In the genomic region with DNA sequence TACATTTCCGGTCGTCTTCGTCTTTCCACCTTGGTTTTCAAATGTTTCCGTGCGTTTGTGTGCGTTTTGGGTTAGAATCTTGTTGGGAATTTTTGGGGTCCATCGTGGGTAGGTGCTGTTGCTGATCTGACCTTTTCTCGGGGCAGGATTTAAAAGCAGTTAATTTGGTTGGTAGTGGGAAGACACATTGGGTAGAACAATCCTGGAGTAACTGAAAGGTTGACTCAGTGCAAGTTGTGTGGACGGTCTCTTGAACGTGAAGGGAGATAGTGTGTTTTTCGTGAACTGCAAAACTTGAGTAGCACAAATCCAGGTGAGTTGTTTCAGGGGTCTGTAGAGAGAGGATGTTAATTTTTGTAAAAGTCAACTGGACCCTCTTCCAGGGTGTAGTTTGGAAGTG, we compare ENCODE assay signal across 9 mouse cellular contexts. TPM values are rescaled to one million over a fixed set of nuclear protein-coding genes. Genes with fewer than 3 reads are reported as not detected.
A peak's percentile ranks its signal among the peaks of the same experiment; 100 is the strongest.
DNase-seq lines count a peak whose midpoint lies in the region; ATAC-seq and TF ChIP-seq lines count a peak whose summit lies in the region.
"Had no signal": no experiment of that assay in that cellular context is flagged by ENCODE, and none has a peak within 500 bp of the region (broad histone marks: within the 10 kb centered on the region; RNA-seq: fewer than 3 reads in every experiment).

No protein-coding gene starts in this region.

- no peak overlapping the region for H3K27ac ChIP-seq in heart, postnatal 0 days (ENCODE audit: low read depth)
- no peak overlapping the region for H3K27ac ChIP-seq in hindbrain, embryonic 11.5 days (ENCODE audit: low read depth, low read length)
- no peak overlapping the region for H3K27ac ChIP-seq in midbrain, embryonic 11.5 days (ENCODE audit: low read depth, low read length)

- ATAC-seq in heart, postnatal 0 days (ENCODE audit: insufficient read depth, low read depth) = no peak
- no peak for ATAC-seq in G1E (ENCODE audit: extremely low read depth, insufficient number of reproducible peaks, low FRiP score, poor library complexity, severe bottlenecking)
- ATAC-seq in hindbrain, embryonic 11.5 days (ENCODE audit: low FRiP score) = no peak
- ATAC-seq in midbrain, embryonic 11.5 days (ENCODE audit: low FRiP score) = no peak

- TF ChIP-seq EP300 in heart, postnatal 0 days (IDR thresholded peaks at IDR 0.05; ENCODE audit: low read depth) = no peak

- no peaks in the 10 kb centered on the region for H3K9me3 ChIP-seq in heart, postnatal 0 days (replicated peaks; ENCODE audit: control insufficient read depth, low read length)
- peaks cover 20% of the 10 kb centered on the region for H3K9me3 ChIP-seq in G1E (replicated peaks)
- no peaks in the 10 kb centered on the region for H3K9me3 ChIP-seq in hindbrain, embryonic 11.5 days (ENCODE audit: control insufficient read depth, low read length)
- H3K9me3 ChIP-seq in midbrain, embryonic 11.5 days (ENCODE audit: control insufficient read depth, low read length) = no peaks in the 10 kb centered on the region

- TF ChIP-seq CTCF in heart, postnatal 0 days (IDR thresholded peaks at IDR 0.05; ENCODE audit: low read depth) = no peak
- TF ChIP-seq CTCF in G1E (IDR thresholded peaks at IDR 0.05; ENCODE audit: low read depth, low read length) = no peak

- DNase-seq in heart, postnatal 0 days (ENCODE audit: low spot score) = no peak
- no peak for DNase-seq in heart, postnatal 36 days
- no peak for DNase-seq in G1E (ENCODE audit: low spot score)
- no peak for DNase-seq in hindbrain, embryonic 11.5 days (ENCODE audit: low spot score)
- no peak for DNase-seq in midbrain, embryonic 11.5 days (ENCODE audit: low spot score, missing footprints)
- no peak for DNase-seq in T-cell, adult 2 months (ENCODE audit: low spot score)
- no peak for DNase-seq in Muller cell, postnatal 12 days (ENCODE audit: inconsistent ontology term)
- no peak for DNase-seq in retina, embryonic 14.5 days (ENCODE audit: low spot score)

- whole genome bisulfite sequencing in heart, postnatal 0 days = 2% methylated on average over 11 of the region's 11 CpGs
- 2% methylated on average over 11 of the region's 11 CpGs for WGBS in hindbrain, embryonic 11.5 days
- 2% methylated on average over 11 of the region's 11 CpGs for whole genome bisulfite sequencing in midbrain, embryonic 11.5 days

- peaks cover 12% of the 10 kb centered on the region for H3K4me1 ChIP-seq in heart, postnatal 0 days (ENCODE audit: control insufficient read depth, insufficient read depth)
- H3K4me1 ChIP-seq in G1E (ENCODE audit: insufficient read depth, low read depth, low read length) = peaks cover 37% of the 10 kb centered on the region
- peaks cover 4% of the 10 kb centered on the region for H3K4me1 ChIP-seq in hindbrain, embryonic 11.5 days (replicated peaks; ENCODE audit: control insufficient read depth, insufficient read depth, low read length)
- H3K4me1 ChIP-seq in midbrain, embryonic 11.5 days (ENCODE audit: control insufficient read depth, insufficient read depth, low read length) = peaks cover 13% of the 10 kb centered on the region

- intact Hi-C loops in heart, postnatal 36 days (cut with DNase I) = loop anchor here (5.0 kb wide), 1 partner anchor 151 kb away; a partner anchor contains a TSS

- peak overlapping the region; percentile 92 for H3K9ac ChIP-seq in heart, postnatal 0 days (replicated peaks; ENCODE audit: low read depth, low read length)
- H3K9ac ChIP-seq in hindbrain, embryonic 11.5 days (ENCODE audit: low read depth, low read length) = peak overlapping the region; percentile 96
- peak overlapping the region; percentile 95 for H3K9ac ChIP-seq in midbrain, embryonic 11.5 days (ENCODE audit: low read length)

- H3K4me2 ChIP-seq in heart, postnatal 0 days (ENCODE audit: low read depth, low read length) = peak overlapping the region; percentile 87
- peak overlapping the region; percentile 77 for H3K4me2 ChIP-seq in hindbrain, embryonic 11.5 days (replicated peaks; ENCODE audit: low read depth, low read length)
- H3K4me2 ChIP-seq in midbrain, embryonic 11.5 days = peak overlapping the region; percentile 82

- no peaks in the 10 kb centered on the region for H3K27me3 ChIP-seq in heart, postnatal 0 days (ENCODE audit: control insufficient read depth, insufficient read depth, low read length)
- no peaks in the 10 kb centered on the region for H3K27me3 ChIP-seq in G1E (ENCODE audit: insufficient read depth, low read length)
- H3K27me3 ChIP-seq in hindbrain, embryonic 11.5 days (ENCODE audit: control insufficient read depth, insufficient read depth, low read length) = no peaks in the 10 kb centered on the region
- no peaks in the 10 kb centered on the region for H3K27me3 ChIP-seq in midbrain, embryonic 11.5 days (ENCODE audit: control insufficient read depth, insufficient read depth, low read length)

- H3K36me3 ChIP-seq in heart, postnatal 0 days (replicated peaks; ENCODE audit: control insufficient read depth, insufficient read depth, low read length) = peaks cover 30% of the 10 kb centered on the region
- peaks cover 38% of the 10 kb centered on the region for H3K36me3 ChIP-seq in G1E (replicated peaks)
- H3K36me3 ChIP-seq in hindbrain, embryonic 11.5 days (ENCODE audit: control insufficient read depth, insufficient read depth, low read length) = peaks cover 5% of the 10 kb centered on the region
- peaks cover 17% of the 10 kb centered on the region for H3K36me3 ChIP-seq in midbrain, embryonic 11.5 days (ENCODE audit: control insufficient read depth, insufficient read depth, low read length)

- H3K4me3 ChIP-seq in heart, postnatal 0 days (ENCODE audit: low read depth, low read length) = peak overlapping the region; percentile 96
- H3K4me3 ChIP-seq in G1E (ENCODE audit: low read depth, low read length) = peak overlapping the region; percentile 78
- peak overlapping the region; percentile 100 for H3K4me3 ChIP-seq in hindbrain, embryonic 11.5 days (ENCODE audit: low read depth, low read length)
- H3K4me3 ChIP-seq in midbrain, embryonic 11.5 days (ENCODE audit: low read depth, low read length) = peak overlapping the region; percentile 99

RNA-seq across cellular contexts. Expression of a gene that starts 1.0 kb away (rescaled TPM):
- total RNA-seq in heart, postnatal 0 days (2014; rRNA removed; ENCODE audit: low replicate concordance) = 118 and 122 TPM in 2 replicates
- polyA plus RNA-seq in heart, postnatal 0 days (2015; fragmentation: Nextera tagmentation; extraction: Ambion mirVana) = 224 and 235 TPM in 2 replicates
- total RNA-seq in heart, postnatal 36 days (2021) = 100 to 1,000 TPM; 276 to 293 TPM
- total RNA-seq in G1E (2014; fragmentation: Nextera tagmentation) (543 and 552 TPM in 2 replicates), G1E (2017) (1,450 and 1,748 TPM in 2 replicates)
- 38.3 and 54.2 TPM in 2 replicates for polyA plus RNA-seq in G1E (2012)
- 304 and 330 TPM in 2 replicates for polyA plus RNA-seq in hindbrain, embryonic 11.5 days (2014; fragmentation: Nextera tagmentation; extraction: Ambion mirVana)
- 357 and 368 TPM in 2 replicates for polyA plus RNA-seq in midbrain, embryonic 11.5 days (2014; fragmentation: Nextera tagmentation; extraction: Ambion mirVana)

RNA-seq across cellular contexts. Expression of a gene that starts 7.8 kb away (rescaled TPM):
- 171 and 226 TPM in 2 replicates for total RNA-seq in heart, postnatal 0 days (2014; rRNA removed; ENCODE audit: low replicate concordance)
- 109 and 115 TPM in 2 replicates for polyA plus RNA-seq in heart, postnatal 0 days (2015; fragmentation: Nextera tagmentation; extraction: Ambion mirVana)
- 10 to 100 TPM; 50.2 to 68.0 TPM for total RNA-seq in heart, postnatal 36 days (2021)
- total RNA-seq in G1E (2014; fragmentation: Nextera tagmentation) = not detected in 2 replicates
- total RNA-seq in G1E (2017) = 0.11 and 0.52 TPM in 2 replicates
- not detected in 2 replicates for polyA plus RNA-seq in G1E (2012)
- 1.5 and 1.6 TPM in 2 replicates for polyA plus RNA-seq in hindbrain, embryonic 11.5 days (2014; fragmentation: Nextera tagmentation; extraction: Ambion mirVana)
- polyA plus RNA-seq in midbrain, embryonic 11.5 days (2014; fragmentation: Nextera tagmentation; extraction: Ambion mirVana) = 1.1 and 1.7 TPM in 2 replicates
- total RNA-seq: neutrophil, adult 5-6 weeks had no signal

RNA-seq across cellular contexts. Expression of a gene that starts 11.9 kb away (rescaled TPM):
- total RNA-seq in heart, postnatal 0 days (2014; rRNA removed; ENCODE audit: low replicate concordance) = 0.11 TPM in 1 of 2 replicates, not detected in the other
- polyA plus RNA-seq in heart, postnatal 0 days (2015; fragmentation: Nextera tagmentation; extraction: Ambion mirVana) = 0.01 and 0.03 TPM in 2 replicates
- under 1 TPM; 0.16 to 0.58 TPM for total RNA-seq in heart, postnatal 36 days (2021)
- total RNA-seq in G1E (2014; fragmentation: Nextera tagmentation) (not detected in 2 replicates), G1E (2017) (under 0.01 TPM in 2 replicates)
- polyA plus RNA-seq in G1E (2012) = 0.01 TPM in 2 replicates
- polyA plus RNA-seq in hindbrain, embryonic 11.5 days (2014; fragmentation: Nextera tagmentation; extraction: Ambion mirVana) = 0.14 and 0.28 TPM in 2 replicates
- polyA plus RNA-seq in midbrain, embryonic 11.5 days (2014; fragmentation: Nextera tagmentation; extraction: Ambion mirVana) = 0.56 and 0.66 TPM in 2 replicates

RNA-seq across cellular contexts. Expression of a gene that starts 29.5 kb away (rescaled TPM):
- 26.1 and 38.0 TPM in 2 replicates for total RNA-seq in heart, postnatal 0 days (2014; rRNA removed; ENCODE audit: low replicate concordance)
- polyA plus RNA-seq in heart, postnatal 0 days (2015; fragmentation: Nextera tagmentation; extraction: Ambion mirVana) = 12.7 and 15.0 TPM in 2 replicates
- total RNA-seq in heart, postnatal 36 days (2021) = 10 to 100 TPM; 25.4 to 25.8 TPM
- total RNA-seq in G1E (2014; fragmentation: Nextera tagmentation) (19.0 and 21.9 TPM in 2 replicates), G1E (2017) (21.5 and 24.6 TPM in 2 replicates)
- polyA plus RNA-seq in G1E (2012) = 19.0 TPM in 2 replicates
- 17.4 and 20.6 TPM in 2 replicates for polyA plus RNA-seq in hindbrain, embryonic 11.5 days (2014; fragmentation: Nextera tagmentation; extraction: Ambion mirVana)
- polyA plus RNA-seq in midbrain, embryonic 11.5 days (2014; fragmentation: Nextera tagmentation; extraction: Ambion mirVana) = 18.1 and 19.8 TPM in 2 replicates

RNA-seq across cellular contexts. Expression of a gene that starts 35.1 kb away (rescaled TPM):
- total RNA-seq in heart, postnatal 0 days (2014; rRNA removed; ENCODE audit: low replicate concordance) = not detected in 2 replicates
- polyA plus RNA-seq in heart, postnatal 0 days (2015; fragmentation: Nextera tagmentation; extraction: Ambion mirVana) = not detected in 2 replicates
- not detected for total RNA-seq in heart, postnatal 36 days (2021)
- not detected in 2 replicates for total RNA-seq in G1E (2014; fragmentation: Nextera tagmentation)
- not detected in 2 replicates for total RNA-seq in G1E (2017)
- polyA plus RNA-seq in G1E (2012) = not detected in 2 replicates
- polyA plus RNA-seq in hindbrain, embryonic 11.5 days (2014; fragmentation: Nextera tagmentation; extraction: Ambion mirVana) = 2.9 and 3.5 TPM in 2 replicates
- 8.6 and 12.6 TPM in 2 replicates for polyA plus RNA-seq in midbrain, embryonic 11.5 days (2014; fragmentation: Nextera tagmentation; extraction: Ambion mirVana)
- total RNA-seq: neutrophil, adult 5-6 weeks had no signal

Comparison
In these comparisons a context has a peak if more than half of its experiments do, and no peak if none do; other contexts are left out.
1. RNA of a gene that starts 7.8 kb away (polyA plus RNA-seq): 109 to 115 TPM in heart, postnatal 0 days; 1.5 to 1.6 TPM in hindbrain, embryonic 11.5 days, 1.1 to 1.7 TPM in midbrain, embryonic 11.5 days and not detected in G1E; every median in the first group is over 10 times any median in the second.
2. Peak in every context shown above with its lines, with median percentiles within 50 percentile points of each other: H3K4me2 ChIP-seq, H3K4me3 ChIP-seq and H3K9ac ChIP-seq.